Mouse (Mus musculus) ovary, adult 18-20 months (tissue): ENCODE data around the gene Lamb1.

Source experiments
- DNase-seq: peaks from one replicate; pipeline ENCODE4 v3.0.0; 2022; ENCODE audit warnings: low spot score, mixed read lengths

Lamb1 gene

DNA sequence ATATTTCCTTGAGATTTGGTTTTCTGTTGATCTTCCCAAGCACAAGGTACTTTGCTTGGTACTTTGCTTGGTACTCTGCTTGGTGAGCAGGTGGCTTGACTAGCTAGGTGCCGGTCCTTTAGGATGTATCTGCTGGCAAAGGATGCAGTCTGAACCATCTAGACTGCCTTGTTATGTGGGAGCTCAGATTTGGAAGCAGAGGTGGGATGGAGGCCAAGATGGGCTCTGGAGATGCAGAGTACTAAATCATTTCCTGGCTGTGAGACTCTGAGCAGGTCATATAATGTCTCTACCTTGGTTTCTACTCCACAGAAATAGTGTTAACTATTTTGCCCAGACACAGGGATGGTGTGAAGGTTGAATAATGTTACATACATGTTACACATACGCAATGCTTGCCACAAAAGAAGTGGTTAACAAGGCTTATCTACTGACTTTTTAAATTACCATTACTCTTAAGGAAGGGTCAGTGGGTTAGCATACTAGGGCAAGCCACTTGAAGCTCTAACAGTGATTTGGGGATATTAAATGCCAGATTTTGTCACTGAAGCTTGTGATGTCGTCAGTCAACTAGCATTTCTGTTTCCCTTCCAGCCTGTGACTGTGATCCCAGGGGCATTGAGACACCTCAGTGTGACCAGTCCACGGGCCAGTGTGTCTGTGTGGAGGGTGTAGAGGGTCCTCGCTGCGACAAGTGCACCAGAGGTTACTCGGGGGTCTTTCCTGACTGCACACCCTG is 52.8 kb downstream of the Lamb1 start:
- no peak for DNase-seq

DNA sequence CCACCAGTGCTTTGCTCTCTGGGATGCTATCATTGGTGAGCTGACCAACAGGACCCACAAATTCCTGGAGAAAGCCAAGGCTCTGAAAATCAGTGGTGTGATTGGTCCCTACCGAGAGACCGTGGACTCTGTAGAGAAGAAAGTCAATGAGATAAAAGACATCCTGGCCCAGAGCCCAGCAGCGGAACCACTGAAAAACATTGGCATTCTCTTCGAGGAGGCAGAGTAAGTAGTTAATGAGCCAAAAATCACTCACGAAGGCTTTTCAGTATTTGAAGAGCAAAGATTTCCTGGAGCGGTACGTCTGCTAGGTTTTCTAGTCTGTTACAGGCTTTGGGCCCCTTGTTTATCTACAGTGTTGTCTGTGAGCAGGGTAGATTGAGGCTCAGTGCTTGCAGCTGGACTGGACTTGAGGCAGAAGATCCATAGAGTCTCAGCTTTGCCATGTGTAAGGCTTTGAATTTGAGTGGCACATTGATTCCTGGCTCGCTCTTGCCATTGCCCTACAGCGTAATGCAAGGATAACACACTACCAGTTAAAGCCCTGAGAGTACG is 53.5 kb downstream of the Lamb1 start:
- DNase-seq, result peak; percentile 49

DNA sequence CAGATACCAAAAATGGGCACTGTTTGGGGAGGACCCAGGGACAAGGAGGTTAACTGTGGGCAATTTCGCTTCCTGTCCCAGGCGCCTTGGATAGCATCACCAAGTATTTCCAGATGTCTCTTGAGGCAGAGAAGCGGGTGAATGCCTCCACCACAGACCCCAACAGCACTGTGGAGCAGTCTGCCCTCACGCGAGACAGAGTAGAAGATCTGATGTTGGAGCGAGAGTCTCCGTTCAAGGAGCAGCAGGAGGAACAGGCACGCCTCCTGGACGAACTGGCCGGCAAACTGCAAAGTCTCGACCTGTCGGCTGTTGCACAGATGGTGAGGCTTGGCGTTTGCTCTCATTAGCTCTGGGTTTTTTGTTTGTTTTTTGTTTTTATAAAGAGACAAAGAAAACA is 55.8 kb downstream of the Lamb1 start:
- DNase-seq, result no peak

DNA sequence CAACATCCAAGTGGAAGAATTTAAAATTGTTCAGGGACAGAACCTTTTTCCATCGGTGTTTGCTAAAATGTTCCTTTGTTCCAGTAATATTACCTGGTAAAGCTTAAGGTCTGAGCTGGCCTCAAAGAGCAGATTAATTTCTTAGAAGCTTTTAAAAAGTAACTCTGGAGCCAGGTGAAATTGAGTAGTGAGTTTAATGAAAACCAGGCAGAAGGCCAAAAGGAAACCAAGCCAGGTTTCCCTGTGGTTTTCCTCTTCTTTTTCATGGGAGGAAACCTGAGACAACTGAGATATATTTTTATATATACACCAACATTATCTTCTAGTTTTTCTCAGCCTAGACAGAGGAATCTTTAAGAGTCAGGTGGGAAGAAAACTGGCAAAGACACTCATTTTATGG is 56.5 kb downstream of the Lamb1 start:
- no peak for DNase-seq

DNA sequence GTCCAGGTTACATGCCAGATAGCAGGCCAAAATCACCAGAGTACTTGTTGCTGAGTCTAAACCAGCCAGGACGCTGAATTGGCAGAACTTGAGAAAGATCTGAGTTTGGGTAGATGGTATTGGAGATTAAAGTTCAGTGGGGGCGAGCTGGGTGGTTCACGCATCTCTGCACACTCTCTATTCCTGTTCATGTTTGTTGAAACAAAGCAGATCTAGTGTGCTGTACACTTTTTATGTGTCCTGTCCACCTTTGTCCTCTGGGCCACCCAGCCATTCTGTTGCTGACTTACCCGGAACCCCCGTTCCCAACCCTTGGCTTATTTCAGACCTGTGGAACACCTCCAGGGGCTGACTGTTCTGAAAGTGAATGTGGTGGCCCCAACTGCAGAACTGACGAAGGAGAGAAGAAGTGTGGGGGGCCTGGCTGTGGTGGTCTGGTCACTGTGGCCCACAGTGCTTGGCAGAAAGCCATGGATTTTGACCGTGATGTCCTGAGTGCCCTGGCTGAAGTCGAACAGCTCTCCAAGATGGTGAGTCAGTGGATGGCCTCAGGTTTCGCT is 58.2 kb downstream of the Lamb1 start:
- DNase-seq, result no peak

DNA sequence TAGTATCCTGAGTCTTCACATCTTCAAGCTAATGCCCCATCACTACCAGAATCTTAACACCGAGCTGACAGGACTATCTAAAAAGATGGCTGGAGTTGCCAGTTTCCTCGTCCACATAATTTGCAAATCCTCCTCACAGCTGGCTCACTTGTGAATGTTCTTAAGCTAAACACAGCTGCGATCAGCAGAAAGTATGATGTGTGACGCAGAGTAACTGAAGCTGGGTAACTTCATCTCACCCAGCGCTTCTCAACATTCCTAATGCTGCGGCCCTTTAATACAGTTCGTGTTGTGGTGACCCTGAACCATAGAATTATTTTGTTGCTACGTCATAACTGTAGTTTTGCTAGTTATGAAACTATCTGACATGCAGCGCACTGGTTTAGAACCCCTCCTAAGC is 62.1 kb downstream of the Lamb1 start:
- DNase-seq, result no peak

DNA sequence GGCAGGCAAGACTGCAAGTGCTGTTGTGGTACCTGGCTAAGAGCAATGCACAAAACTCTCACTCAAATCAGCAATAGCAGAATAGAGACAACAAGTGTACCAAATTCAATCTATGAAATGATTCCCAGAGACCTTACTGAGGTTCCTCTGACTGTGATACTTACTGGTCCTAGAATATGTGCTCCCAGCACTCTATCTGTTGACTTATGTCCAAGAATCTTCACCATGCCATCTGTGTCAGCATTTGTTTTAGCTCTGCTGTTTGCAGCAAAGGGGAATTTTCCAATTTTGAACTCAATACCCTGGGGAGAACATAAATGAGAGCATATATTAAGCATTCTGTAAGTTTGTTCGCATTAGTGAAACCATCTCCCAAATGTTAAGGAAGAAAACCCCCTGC is 68.2 kb downstream of the Lamb1 start:
- no peak for DNase-seq

DNA sequence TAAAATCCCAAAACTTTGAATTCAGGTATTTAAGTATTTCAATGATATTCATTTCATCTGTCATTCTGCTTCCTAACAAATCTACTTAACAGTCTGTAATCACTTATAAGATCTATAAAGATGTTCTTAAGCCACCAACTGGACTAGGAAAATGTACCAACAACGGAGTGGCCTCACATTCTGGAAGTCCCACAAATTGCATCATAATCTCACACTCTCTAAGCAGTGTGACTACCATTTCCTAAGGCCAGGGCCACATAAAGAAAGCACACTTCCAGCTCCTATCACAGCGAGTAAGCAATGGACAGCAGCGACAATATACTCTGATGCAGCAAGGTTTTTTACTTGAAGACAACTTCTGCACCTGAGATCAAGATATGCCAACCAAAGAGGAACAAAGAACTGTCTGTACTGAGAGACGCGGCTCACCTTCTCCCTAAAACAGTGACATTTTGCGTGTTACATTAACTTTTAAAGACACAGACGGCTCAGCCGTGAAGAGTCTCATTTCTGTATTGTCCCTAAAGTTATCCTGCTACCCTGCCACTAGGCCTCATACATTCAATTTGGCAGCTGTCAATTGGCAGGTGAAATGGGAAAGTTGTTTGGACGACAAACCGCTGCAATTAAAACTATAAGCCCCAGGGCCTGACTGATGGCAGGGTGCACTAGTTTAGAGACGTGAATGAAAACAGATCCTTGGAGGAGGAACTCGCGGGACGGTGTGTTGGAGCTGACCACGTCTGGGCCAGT is 85.3 kb downstream of the Lamb1 start:
- no peak for DNase-seq

DNA sequence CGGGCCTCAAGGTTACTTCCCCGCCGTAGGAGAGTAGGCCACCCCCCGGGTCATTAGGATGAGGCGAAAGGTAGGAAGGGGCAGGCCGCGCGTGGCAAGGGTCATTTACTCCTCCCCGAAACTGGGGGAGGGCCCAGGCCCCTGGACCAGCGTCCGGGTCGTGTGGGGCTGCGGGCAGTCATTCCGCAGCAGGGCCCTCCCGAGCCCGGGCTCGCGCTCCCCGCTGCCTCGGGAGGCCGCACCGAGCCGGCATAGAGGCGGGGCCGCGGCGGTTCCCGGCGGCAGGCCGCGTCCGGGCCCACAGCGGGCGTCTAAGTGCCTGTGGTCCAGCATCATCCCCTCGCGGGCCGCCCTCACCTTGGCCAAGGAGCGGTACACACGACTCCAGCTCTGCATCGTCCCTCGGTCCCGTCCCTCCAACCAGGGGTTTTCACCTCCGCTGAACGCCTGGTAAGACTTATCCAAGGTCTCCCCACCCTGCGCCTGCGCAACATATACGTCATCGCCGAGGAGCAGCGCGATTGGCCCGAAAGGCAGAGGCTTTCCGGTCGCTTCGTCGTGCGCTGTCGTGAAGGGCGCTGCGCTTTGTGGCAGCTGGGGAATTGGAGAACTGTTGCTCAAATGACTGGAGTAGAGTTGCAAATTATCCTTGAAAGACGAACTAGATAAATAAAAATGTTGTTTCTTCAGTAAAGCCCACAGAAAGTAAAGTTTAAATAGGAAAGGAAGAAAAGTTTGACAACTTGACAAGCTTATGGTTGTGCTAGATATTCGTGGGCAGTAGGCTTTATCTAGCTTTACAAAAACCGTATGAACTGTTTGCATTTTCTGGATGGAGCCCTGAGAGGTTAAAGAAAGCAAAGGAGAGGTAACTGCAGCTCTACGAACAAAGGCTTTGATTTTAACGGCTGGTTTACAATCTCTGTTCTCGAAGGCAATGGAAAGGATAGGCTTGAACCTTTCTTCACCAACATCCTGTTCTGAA is 86.2 kb downstream of the Lamb1 start, which contains the start of gene Dld:
TSS of gene Dld (minus strand) at position 510 of the 985 bp plus-strand sequence.
- peak; percentile 95 for DNase-seq

DNA sequence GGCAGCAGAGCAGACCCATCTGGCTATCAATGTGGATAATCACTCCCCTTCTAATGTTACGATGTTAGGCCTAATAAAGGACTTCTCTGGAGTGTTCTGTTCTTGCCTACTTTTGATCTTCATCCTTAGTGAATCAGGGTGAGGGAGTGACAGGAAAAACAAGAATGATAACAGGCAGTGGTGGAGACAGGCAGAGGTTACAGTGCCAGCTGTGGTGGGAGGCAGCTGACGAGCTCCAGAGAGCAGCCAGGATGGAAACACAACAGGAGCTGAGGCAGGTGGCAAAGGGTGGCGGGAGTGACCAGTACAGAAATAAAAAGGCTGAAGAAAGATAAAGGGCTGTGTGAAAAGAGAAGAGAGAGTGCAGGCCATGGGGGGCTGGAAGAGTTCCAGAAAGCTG is 101.4 kb downstream of the Lamb1 start:
- no peak for DNase-seq

DNA sequence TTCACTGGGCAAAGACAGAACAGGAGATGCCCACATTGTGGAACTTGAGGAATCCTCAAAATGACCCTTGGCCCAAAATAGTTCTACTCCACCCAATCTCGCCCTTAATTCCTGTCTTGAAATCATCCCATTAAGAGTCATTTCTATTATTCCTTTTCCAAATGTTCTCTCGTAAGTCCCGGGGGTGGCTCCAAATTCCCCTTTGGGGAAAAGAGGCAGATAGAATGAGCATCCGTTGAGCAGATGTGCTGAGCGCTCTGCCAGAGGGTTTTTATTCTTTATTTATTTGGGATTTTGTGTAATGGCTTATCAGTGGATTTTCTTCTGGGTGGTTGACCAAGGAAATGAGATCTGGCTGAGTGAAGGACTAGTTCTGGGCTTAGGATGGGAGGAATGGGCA is 102.7 kb downstream of the Lamb1 start:
- DNase-seq, result no peak

DNA sequence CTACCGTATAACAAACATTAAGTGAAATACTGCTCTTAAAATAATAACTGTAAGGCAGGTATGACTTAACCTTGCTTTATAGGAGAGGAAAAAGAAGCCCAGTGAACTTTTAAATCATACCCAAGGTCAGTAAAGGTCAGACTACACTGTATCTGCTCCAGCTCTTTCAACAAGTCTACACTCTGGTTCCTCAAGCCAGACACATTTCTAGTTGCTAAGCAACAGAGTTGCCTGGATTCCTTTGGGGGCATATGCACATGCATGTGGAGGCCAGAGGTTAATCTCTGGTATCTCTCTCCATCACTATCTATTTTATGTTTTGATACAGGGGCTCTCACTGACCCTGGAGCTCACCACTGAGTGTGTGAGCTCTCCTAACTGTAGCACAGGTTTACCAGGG is 104.1 kb downstream of the Lamb1 start:
- no peak for DNase-seq

DNA sequence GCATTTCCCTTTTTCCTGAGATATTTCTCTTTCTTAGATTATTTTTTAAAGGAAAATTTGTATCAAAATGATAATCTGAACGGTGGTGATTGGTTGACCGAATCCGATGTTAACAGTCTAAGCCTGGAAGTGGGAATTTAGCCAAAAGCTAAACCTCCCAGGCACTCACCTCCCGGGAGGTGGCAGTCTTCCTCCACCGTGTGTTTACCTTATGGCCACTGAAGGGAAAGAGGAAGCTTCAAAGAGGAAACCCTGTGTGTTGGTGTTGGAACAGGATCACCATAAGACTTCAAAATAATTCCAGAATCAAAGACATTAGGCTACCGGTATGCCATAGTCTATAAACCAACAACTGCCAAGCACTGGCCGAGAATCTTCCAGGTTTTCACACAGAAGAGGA is 104.6 kb downstream of the Lamb1 start:
- no peak for DNase-seq

DNA sequence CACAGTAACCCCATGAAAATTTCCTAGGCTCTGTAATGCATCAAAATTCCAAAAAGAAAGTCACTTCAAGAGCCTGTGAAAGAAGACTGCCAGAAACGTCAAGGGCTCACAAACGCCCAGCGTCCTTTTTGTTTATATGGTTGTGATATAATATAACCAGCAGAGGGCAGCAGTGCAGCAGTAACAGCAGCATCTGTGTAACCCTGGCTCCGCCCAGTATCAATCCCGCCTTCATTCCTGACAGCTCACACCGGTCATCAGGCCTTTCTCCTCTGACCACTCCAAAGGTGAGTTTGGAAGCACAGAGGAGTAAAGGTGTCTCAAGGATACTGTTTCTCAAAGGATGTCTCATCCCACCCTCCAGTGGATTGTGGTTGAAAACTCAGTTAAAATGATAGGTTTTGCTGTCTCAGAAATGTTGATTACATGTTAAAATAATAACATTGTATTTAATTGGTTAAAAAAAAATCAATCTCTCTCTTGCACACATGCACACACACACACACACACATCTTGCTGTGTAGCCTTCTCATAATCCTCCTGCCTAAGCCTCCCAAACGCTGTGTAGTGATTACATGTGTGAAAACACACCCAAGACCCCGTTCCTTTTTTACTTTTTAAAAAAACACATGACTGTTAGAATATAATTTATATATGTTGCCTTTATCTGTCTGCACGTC is 109.7 kb downstream of the Lamb1 start:
- peak; percentile 17 for DNase-seq

DNA sequence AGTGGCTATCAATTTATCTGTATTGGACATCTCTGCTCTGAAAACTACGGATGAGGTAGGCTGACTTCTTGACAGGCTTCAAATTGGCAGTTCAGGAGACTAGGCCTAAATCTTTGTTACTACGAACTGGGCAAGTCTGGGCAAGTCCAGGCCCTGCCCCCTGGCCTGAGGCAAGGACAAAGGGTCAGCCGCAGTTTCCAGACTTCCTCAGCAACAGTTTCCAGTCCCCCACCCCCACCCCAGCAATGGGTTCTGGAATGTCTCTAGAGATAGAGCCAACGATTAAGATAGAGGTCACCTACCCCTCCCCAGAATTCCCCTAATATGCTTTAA is 110.2 kb downstream of the Lamb1 start:
- no peak for DNase-seq

DNA sequence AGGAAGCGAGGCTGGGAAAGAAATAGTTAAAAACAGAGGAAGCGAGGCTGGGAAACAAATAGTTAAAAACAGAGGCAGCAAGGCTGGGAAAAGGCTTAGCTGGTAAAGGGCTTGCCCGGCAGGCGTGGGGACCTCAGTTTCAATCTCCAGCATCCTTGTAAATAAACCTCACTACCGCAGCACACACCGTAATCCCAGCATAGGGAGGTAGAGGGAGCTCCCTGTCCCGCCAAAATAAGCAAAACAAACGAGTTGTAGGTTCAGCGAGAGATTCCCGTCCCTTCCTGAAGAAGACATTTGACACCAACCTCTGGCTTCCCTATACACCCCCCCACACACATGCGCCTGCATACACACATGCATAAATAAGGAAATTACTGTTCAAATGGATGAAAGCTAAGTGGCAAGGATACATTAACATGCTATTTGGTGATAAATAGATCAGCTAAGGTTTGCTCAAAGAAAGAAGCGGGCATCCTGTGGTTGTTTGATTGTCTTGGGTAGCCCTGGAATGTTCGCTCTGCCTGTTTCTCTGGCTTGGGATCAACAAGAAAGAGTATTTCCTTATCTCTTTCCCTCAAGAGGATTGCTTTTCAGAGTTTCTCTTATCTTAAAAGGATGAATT is 111.4 kb downstream of the Lamb1 start:
- DNase-seq, result no peak

DNA sequence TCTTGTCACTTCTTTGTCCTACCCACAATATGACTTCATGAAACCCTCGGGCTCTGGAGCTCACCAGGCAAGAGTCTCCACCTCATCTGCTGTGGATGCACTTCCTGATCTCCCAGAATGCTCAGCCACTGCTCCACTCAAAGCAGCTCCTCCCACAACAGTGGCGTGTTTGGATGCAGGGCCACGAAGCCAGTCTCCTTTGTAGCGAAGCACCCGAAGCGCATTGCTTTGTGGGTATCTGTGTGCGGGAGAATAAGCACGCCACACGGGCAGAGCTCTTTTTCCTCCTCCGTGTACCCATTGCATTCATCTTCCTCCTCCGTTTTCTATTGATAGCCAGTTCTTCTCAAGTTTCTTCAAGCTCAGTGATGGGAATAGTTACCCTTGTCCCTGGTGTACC is 112.2 kb downstream of the Lamb1 start:
- no peak for DNase-seq
